Mouse (Mus musculus) cortical plate, adult 2 months (tissue): ENCODE measurements around the gene Ppil4.

Experiments used
- CTCF ChIP-seq: fragments of 200-500 bp; IDR thresholded peaks from 2 replicates; pipeline ENCODE4 v1.5.1; 2011; ENCODE audit warnings: mild to moderate bottlenecking, control low read depth, low read length; ENCODE audit not compliant: insufficient read depth; ENCODE audit errors: extremely low read depth
- POLR2A ChIP-seq: fragments of 200-500 bp; IDR thresholded peaks from 2 replicates; pipeline ENCODE4 v1.6.1; 2011; ENCODE audit warnings: mild to moderate bottlenecking, low read length, control low read depth; ENCODE audit not compliant: insufficient read depth; ENCODE audit errors: extremely low read depth

GRCm38 (mm10) chr10:7832171-7832676, 39.5 kb downstream of the Ppil4 start, which contains the start of gene Zc3h12d:
- no peak for TF ChIP-seq POLR2A
- no peak for TF ChIP-seq CTCF
